Mouse (Mus musculus) bone marrow, adult 2 months (tissue): ENCODE data around the gene Rnaseh1.

Source experiments
- CTCF ChIP-seq: fragments of 200-500 bp; IDR thresholded peaks from 2 replicates; pipeline ENCODE4 v1.5.1; 2011; ENCODE audit warnings: low read length, control low read depth; ENCODE audit not compliant: control insufficient read depth, insufficient read depth
- POLR2A ChIP-seq: fragments of 200-500 bp; IDR thresholded peaks from 2 replicates; pipeline ENCODE4 v1.6.1; 2011; ENCODE audit warnings: low read depth, mild to moderate bottlenecking, control low read depth, low read length, borderline replicate concordance; ENCODE audit not compliant: control insufficient read depth

- TF ChIP-seq CTCF, result no peak
- TF ChIP-seq POLR2A, result no peak
Observed at GRCm38 (mm10) chr12:28612391-28612790, 37.0 kb upstream of the Rnaseh1 start.
